Mouse (Mus musculus) intestine, postnatal 0 days (tissue): Measurements from ENCODE around the gene Baiap3. TPM values are rescaled to one million over a fixed set of nuclear protein-coding genes. Genes with fewer than 3 reads are reported as not detected.
"Not testable (repeated sequence)": the region's sequence is repeated elsewhere in the genome, so short reads cannot be mapped to it uniquely, and the experiment has no call there.

Source experiments
- ATAC-seq: fragments of 200-750 bp; cut with Nextera tagmentation; 2 replicates; pipeline ENCODE4 v1.8.0; 2017; ENCODE audit warnings: mild to moderate bottlenecking, moderate TSS enrichment, moderate library complexity
- H3K27ac ChIP-seq: fragments of 300-500 bp; sonication (generic); 2 replicates; pipeline ENCODE4 v1.5.1; 2014; ENCODE audit warnings: mild to moderate bottlenecking, low read depth, low read length, moderate library complexity
- H3K27me3 ChIP-seq: fragments of 300-500 bp; sonication (generic); replicated peaks from 2 replicates; pipeline ENCODE4 v1.6.1; 2014; ENCODE audit warnings: low read length, mixed read lengths; ENCODE audit not compliant: control insufficient read depth, insufficient read depth
- H3K36me3 ChIP-seq: fragments of 300-500 bp; sonication (generic); 2 replicates; pipeline ENCODE4 v1.6.1; 2014; ENCODE audit warnings: mild to moderate bottlenecking, moderate library complexity; ENCODE audit not compliant: control insufficient read depth, insufficient read depth
- H3K4me1 ChIP-seq: fragments of 300-500 bp; sonication (generic); replicated peaks from 2 replicates; pipeline ENCODE4 v1.6.1; 2014; ENCODE audit warnings: antibody characterized with exemption, low read length, mixed read lengths; ENCODE audit not compliant: control insufficient read depth, insufficient read depth
- H3K4me2 ChIP-seq: fragments of 300-500 bp; sonication (generic); replicated peaks from 2 replicates; pipeline ENCODE4 v1.6.1; 2014; ENCODE audit warnings: low read depth, mild to moderate bottlenecking, moderate library complexity
- H3K4me3 ChIP-seq: fragments of 300-500 bp; sonication (generic); 2 replicates; pipeline ENCODE4 v1.5.1; 2014; ENCODE audit warnings: low read depth, low read length
- H3K9ac ChIP-seq: fragments of 300-500 bp; sonication (generic); 2 replicates; pipeline ENCODE4 v1.6.1; 2014; ENCODE audit warnings: mild to moderate bottlenecking, low read depth, low read length
- H3K9me3 ChIP-seq: fragments of 300-500 bp; sonication (generic); 2 replicates; pipeline ENCODE4 v1.6.1; 2016; ENCODE audit warnings: mixed run types; ENCODE audit not compliant: control insufficient read depth
- CTCF ChIP-seq: sonication (generic); IDR thresholded peaks from 2 replicates; pipeline ENCODE4 v1.5.1; 2016; ENCODE audit warnings: low read depth, mild to moderate bottlenecking, control low read depth, antibody characterized with exemption, moderate library complexity
- WGBS: fragments of 180-500 bp; shearing (Covaris S2); extraction: QIAGEN DNeasy Blood & Tissue Kit; methylation state at CpG from one replicate; pipeline ENCODE4 v1.1.7; 2014; 5-methylcytosine and 5-hydroxymethylcytosine counted together
- polyA plus RNA-seq: library from polyadenylated mRNA; unstranded; fragments of >200 nt; fragmentation: Nextera tagmentation; extraction: Ambion mirVana; gene quantifications from 2 replicates; pipeline ENCODE4 v1.2.1, GENCODE M21; 2015

Baiap3 gene
- polyA plus RNA-seq, 1 experiment from 2014 or later: 0.86 TPM

DNA sequence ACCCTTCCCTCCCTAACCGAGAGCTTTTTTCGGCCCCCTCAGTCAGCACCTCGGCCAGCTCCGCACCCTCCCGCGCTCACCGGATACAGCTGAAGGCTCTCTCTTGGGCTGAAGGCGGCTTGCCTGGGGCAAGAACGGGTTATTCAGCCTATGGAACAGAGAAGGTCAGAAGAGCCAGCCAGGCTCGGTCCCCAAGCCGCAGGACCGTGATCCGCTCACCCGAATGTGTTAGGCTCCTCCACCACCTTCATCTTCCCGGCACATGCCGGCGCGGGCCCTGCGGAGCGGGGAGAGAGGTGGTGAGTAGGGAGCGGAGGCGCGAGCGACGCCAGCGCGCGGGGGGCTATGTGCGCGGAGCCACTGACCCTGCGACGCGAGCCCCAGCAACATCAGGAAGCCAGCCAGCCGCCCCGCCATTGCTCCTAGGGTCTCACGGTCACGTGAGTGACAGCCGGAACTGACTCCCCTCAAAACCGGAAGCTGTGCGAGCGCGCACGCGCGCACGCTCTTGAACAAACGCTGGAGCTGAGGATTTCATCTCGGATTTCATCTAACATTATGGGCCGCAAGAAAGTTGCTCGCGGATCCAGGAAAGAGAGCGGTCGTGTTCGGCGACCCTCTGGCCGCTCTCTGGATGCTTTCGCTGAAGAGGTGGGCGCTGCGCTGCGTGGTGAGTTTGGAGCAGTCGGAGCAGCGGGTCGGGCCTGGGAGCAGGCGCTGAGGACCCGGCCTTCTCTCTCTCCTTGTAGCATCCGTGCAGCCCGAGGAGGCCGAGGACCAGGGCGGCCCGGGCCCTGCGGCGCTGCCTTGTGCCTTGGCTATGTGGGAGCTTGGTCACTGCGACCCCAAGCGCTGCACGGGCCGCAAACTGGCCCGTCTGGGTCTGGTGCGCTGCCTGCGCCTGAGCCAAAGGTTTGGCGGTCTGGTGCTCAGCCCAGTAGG lies 16.2 kb downstream of the Baiap3 start, which contains the start of the genes Gnptg and Tsr3:
TSS of gene Gnptg (minus strand) at position 430 of the 942 bp plus-strand sequence.
TSS of gene Tsr3 (plus strand) at position 476 of the 942 bp plus-strand sequence.
- H3K9ac ChIP-seq: peak within 1 kb of the TSS; percentile 80
- no peaks in the 10 kb centered on the region for H3K9me3 ChIP-seq
- H3K4me3 ChIP-seq: peak within 1 kb of the TSS; percentile 87
- under 1% methylated on average over 80 of the region's 80 CpGs for WGBS
- no peak for TF ChIP-seq CTCF
- peak; percentile 78 for ATAC-seq
- peaks cover 33% of the 10 kb centered on the region for H3K36me3 ChIP-seq
- H3K4me2 ChIP-seq: peak within 1 kb of the TSS; percentile 90
- no peaks in the 10 kb centered on the region for H3K27me3 ChIP-seq
- peaks cover 3% of the 10 kb centered on the region; the same call in 1 of the 2 replicates for H3K4me1 ChIP-seq
- 0 out of 2 replicates have a peak within 1 kb of the TSS, but pooled peaks have one; percentile 17 for H3K27ac ChIP-seq

DNA sequence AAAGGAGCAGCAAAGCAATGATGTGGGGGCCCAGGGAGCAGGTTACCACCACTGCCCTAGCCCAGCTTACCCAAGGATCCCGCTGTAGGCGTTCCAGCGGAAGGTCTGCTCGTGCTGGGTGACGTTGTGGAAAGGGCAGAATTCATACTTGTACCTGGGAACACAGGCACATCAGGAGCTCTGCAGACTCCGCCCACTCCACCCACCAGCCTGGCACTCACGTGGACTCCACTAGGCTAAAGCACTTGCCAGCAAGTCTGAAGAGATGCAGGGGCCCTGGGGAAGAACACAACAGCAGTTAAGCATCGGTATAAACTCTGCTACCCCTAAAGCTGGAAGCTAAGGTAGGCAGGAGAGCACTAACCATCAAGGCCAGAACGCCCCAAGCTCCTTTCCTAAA lies 20.5 kb downstream of the Baiap3 start:
- no peak for TF ChIP-seq CTCF
- no peak for ATAC-seq
- H3K9ac ChIP-seq: no peak overlapping the region

DNA sequence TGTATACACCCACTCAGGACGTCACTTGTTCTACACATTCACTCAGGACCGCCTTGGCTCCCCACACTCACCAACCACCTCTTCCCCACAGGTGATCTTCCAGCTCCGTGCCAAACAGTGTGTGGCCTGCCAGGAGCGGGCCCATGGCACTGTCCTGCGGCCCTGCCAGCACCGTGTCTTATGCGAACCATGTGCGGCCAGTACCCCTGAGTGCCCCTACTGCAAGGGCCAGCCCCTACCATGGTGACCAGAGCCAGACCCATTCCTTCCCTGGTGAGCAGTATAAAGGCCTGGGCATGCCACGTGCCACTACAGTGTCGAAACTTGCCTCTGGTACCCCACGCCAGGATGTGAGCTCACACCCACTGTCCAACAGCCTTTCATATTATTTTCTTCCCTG lies 24.5 kb downstream of the Baiap3 start:
- H3K4me1 ChIP-seq, H3K9me3 ChIP-seq, H3K9ac ChIP-seq, H3K27me3 ChIP-seq, ATAC-seq, H3K27ac ChIP-seq, H3K4me3 ChIP-seq, H3K4me2 ChIP-seq: not testable (repeated sequence)
- H3K36me3 ChIP-seq: peaks cover 41% of the 10 kb centered on the region
- WGBS: 90% methylated on average over 5 of the region's 11 CpGs

More for the DNA sequence above, 20.5 kb downstream of the Baiap3 start:
- Histone ChIP-seq H3K9me3 (no peaks in the 10 kb centered on the region), H3K4me1 (peaks cover 3% of the 10 kb centered on the region; the same call in 1 of the 2 replicates), H3K27ac (no peak overlapping the region), H3K4me3 (no peak overlapping the region), H3K4me2 (no peak overlapping the region), H3K36me3 (peaks cover 30% of the 10 kb centered on the region), H3K27me3 (no peaks in the 10 kb centered on the region)
- WGBS: 84% methylated on average over 9 of the region's 9 CpGs

- no peak for ATAC-seq
- Histone ChIP-seq H3K4me3 (no peak overlapping the region), H3K4me2 (no peak overlapping the region), H3K27ac (no peak overlapping the region), H3K4me1 (no peaks in the 10 kb centered on the region), H3K9me3 (no peaks in the 10 kb centered on the region), H3K36me3 (peaks cover 40% of the 10 kb centered on the region), H3K9ac (no peak overlapping the region), H3K27me3 (no peaks in the 10 kb centered on the region)
- 86% methylated on average over 3 of the region's 3 CpGs for WGBS
- no peak for TF ChIP-seq CTCF
These were observed 25.5 kb downstream of the Baiap3 start for GRCm38 (mm10) chr17:25230700-25231099.

DNA sequence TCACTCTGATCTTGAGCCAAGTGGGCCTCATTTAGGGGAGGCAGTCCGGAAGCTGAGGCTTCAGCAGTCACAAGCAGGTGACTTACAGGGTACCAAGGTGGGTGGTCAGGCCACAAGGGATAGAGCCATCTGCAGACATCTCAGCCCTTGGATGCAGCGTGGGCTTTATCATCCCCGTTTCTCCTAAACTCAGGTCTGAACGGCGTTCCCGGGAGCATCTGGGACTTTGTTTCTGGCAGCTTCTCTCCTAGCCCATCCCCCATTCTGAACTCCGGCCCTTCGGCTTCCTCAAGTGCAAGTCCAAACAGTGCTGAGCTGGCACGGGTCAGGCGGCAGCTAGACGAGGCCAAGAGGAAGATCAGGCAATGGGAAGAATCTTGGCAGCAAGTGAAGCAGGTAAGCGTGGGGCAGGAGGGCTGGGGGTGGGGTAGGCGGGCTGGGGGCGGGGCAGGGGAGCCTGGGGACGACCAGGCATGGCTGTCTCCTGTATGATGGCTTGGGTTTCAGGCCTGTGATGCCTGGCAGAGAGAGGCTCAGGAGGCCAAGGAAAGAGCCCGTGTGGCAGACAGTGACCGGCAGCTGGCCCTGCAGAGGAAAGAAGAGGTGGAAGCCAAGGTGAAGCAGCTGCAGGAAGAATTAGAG lies 26.0 kb downstream of the Baiap3 start:
- H3K4me3 ChIP-seq: not testable (repeated sequence)
- peak; percentile 62; the same call in 1 of the 2 replicates for ATAC-seq
- WGBS: 77% methylated on average over 12 of the region's 17 CpGs

DNA sequence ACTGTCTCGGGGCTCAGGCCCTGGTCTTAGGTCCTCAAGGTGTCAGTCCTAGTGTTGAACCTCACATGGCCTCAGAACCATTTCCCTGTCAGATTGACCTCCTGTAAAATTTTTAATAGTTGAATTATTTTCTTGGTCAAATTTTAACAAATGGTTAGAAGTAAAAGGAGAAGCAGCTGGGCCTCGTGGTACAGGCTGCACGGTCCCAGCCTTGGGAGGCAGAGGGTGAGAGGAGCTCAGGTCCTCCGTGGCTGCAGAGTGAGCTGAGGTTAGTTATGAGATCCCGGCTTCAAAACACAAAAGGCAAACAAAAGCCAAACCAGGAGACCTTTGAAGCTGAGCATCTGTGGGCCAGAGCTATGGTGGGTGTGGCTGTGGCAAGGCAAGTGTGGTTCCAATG lies 28.2 kb downstream of the Baiap3 start:
- Histone ChIP-seq H3K36me3 (peaks cover 32% of the 10 kb centered on the region), H3K4me2 (no peak overlapping the region), H3K27me3 (no peaks in the 10 kb centered on the region), H3K4me3 (no peak overlapping the region), H3K4me1 (no peaks in the 10 kb centered on the region), H3K9ac (no peak overlapping the region), H3K27ac (no peak overlapping the region), H3K9me3 (no peaks in the 10 kb centered on the region)
- ATAC-seq: no peak
- no peak for TF ChIP-seq CTCF
- WGBS: 84% methylated on average over 5 of the region's 5 CpGs

More for the DNA sequence above, 26.0 kb downstream of the Baiap3 start:
- H3K9ac ChIP-seq, H3K4me2 ChIP-seq, H3K27me3 ChIP-seq, H3K9me3 ChIP-seq, H3K27ac ChIP-seq, H3K4me1 ChIP-seq: not testable (repeated sequence)
- H3K36me3 ChIP-seq: peaks cover 37% of the 10 kb centered on the region
